Mouse (Mus musculus) hindbrain, postnatal 0 days (tissue): Measurements from ENCODE around the gene Crip2. TPM values are rescaled to one million over a fixed set of nuclear protein-coding genes. Genes with fewer than 3 reads are reported as not detected.

Source experiments
- ATAC-seq: fragments of 200-750 bp; cut with Nextera tagmentation; 2 replicates; pipeline ENCODE4 v1.8.0; 2017; ENCODE audit warnings: mild to moderate bottlenecking, moderate TSS enrichment, moderate library complexity
- DNase-seq: peaks from one replicate; pipeline ENCODE4 v3.0.0-alpha.2; 2015; ENCODE audit warnings: low spot score
- H3K27ac ChIP-seq: fragments of 300-500 bp; sonication (generic); 2 replicates; pipeline ENCODE4 v1.5.1; 2014; ENCODE audit warnings: mild to moderate bottlenecking
- H3K27me3 ChIP-seq: fragments of 300-500 bp; sonication (generic); 2 replicates; pipeline ENCODE4 v1.6.1; 2014; ENCODE audit warnings: low read length, mixed read lengths; ENCODE audit not compliant: insufficient read depth
- H3K36me3 ChIP-seq: fragments of 300-500 bp; sonication (generic); 2 replicates; pipeline ENCODE4 v1.6.1; 2014; ENCODE audit warnings: low read length, mixed read lengths; ENCODE audit not compliant: insufficient read depth
- H3K4me1 ChIP-seq: fragments of 300-500 bp; sonication (generic); 2 replicates; pipeline ENCODE4 v1.6.1; 2014; ENCODE audit warnings: antibody characterized with exemption, low read length, mixed read lengths; ENCODE audit not compliant: insufficient read depth
- H3K4me2 ChIP-seq: fragments of 300-500 bp; sonication (generic); 2 replicates; pipeline ENCODE4 v1.6.1; 2014; ENCODE audit warnings: low read depth, mild to moderate bottlenecking, low read length, moderate library complexity, mixed read lengths
- H3K4me3 ChIP-seq: fragments of 300-500 bp; sonication (generic); 2 replicates; pipeline ENCODE4 v1.5.1; 2014; ENCODE audit warnings: low read length
- H3K9ac ChIP-seq: fragments of 300-500 bp; sonication (generic); replicated peaks from 2 replicates; pipeline ENCODE4 v1.6.1; 2014; ENCODE audit warnings: mild to moderate bottlenecking, low read length, moderate library complexity, mixed read lengths
- H3K9me3 ChIP-seq: fragments of 300-500 bp; sonication (generic); 2 replicates; pipeline ENCODE4 v1.6.1; 2016; ENCODE audit warnings: low read length, mixed read lengths
- CTCF ChIP-seq: IDR thresholded peaks from 2 replicates; pipeline ENCODE4 v1.5.1; 2016; ENCODE audit warnings: antibody characterized with exemption, control low read depth, low read depth
- WGBS: fragments of 180-500 bp; shearing (Covaris S2); extraction: QIAGEN DNeasy Blood & Tissue Kit; methylation state at CpG from one replicate; pipeline ENCODE4 v1.1.7; 2014; 5-methylcytosine and 5-hydroxymethylcytosine counted together
- polyA plus RNA-seq: library from polyadenylated mRNA; unstranded; fragments of >200 nt; fragmentation: Nextera tagmentation; extraction: Ambion mirVana; gene quantifications from 2 replicates; pipeline ENCODE4 v1.2.1, GENCODE M21; 2015
- total RNA-seq: library from RNA; depleted of rRNA; stranded (reverse); fragments of >200 nt; gene quantifications from 2 replicates; pipeline ENCODE4 v1.2.3, GENCODE M21; 2014

Crip2 gene
- total and polyA plus RNA-seq, 2 experiments from 2014 or later: 152 to 251 TPM

GRCm38 (mm10) chr12:113151661-113152271 lies 11.7 kb downstream of the Crip2 start:
- WGBS: 2% methylated on average over 36 of the region's 36 CpGs
- Histone ChIP-seq H3K27ac (no peak overlapping the region), H3K4me2 (peak overlapping the region; percentile 62), H3K4me1 (peaks cover 20% of the 10 kb centered on the region), H3K9ac (peak overlapping the region; percentile 47; the same call in 1 of the 2 replicates), H3K36me3 (no peaks in the 10 kb centered on the region), H3K27me3 (no peaks in the 10 kb centered on the region), H3K9me3 (no peaks in the 10 kb centered on the region), H3K4me3 (peak overlapping the region; percentile 35)
- no peak for TF ChIP-seq CTCF
- ATAC-seq (no peak), DNase-seq (peak; percentile 36)

GRCm38 (mm10) chr12:113152272-113152661 lies 12.2 kb downstream of the Crip2 start:
- H3K9me3 ChIP-seq: no peaks in the 10 kb centered on the region
- no peaks in the 10 kb centered on the region for H3K36me3 ChIP-seq
- H3K4me2 ChIP-seq: peak overlapping the region; percentile 62
- peak overlapping the region; percentile 35 for H3K4me3 ChIP-seq
- peaks cover 22% of the 10 kb centered on the region for H3K4me1 ChIP-seq
- no peak for TF ChIP-seq CTCF
- WGBS: 32% methylated on average over 19 of the region's 19 CpGs
- DNase-seq (no peak), ATAC-seq (no peak)
- no peaks in the 10 kb centered on the region for H3K27me3 ChIP-seq
- no peak overlapping the region for H3K27ac ChIP-seq
- peak overlapping the region; percentile 47; the same call in 1 of the 2 replicates for H3K9ac ChIP-seq

GRCm38 (mm10) chr12:113152991-113153525 lies 13.0 kb downstream of the Crip2 start:
- no peaks in the 10 kb centered on the region for H3K9me3 ChIP-seq
- DNase-seq (no peak), ATAC-seq (no peak)
- no peak overlapping the region for H3K4me2 ChIP-seq
- no peak overlapping the region for H3K4me3 ChIP-seq
- H3K4me1 ChIP-seq: peaks cover 18% of the 10 kb centered on the region
- no peak overlapping the region for H3K27ac ChIP-seq
- WGBS: 80% methylated on average over 6 of the region's 6 CpGs
- no peak overlapping the region for H3K9ac ChIP-seq
- H3K27me3 ChIP-seq: no peaks in the 10 kb centered on the region
- no peaks in the 10 kb centered on the region for H3K36me3 ChIP-seq
- TF ChIP-seq CTCF: no peak

- H3K27ac ChIP-seq: no peak overlapping the region
- H3K9me3 ChIP-seq: no peaks in the 10 kb centered on the region
- H3K9ac ChIP-seq: no peak overlapping the region
- no peak for TF ChIP-seq CTCF
- H3K36me3 ChIP-seq: no peaks in the 10 kb centered on the region
- no peak overlapping the region for H3K4me3 ChIP-seq
- peaks cover 18% of the 10 kb centered on the region for H3K4me1 ChIP-seq
- ATAC-seq: no peak
- WGBS: 93% methylated on average over 7 of the region's 7 CpGs
- H3K4me2 ChIP-seq: no peak overlapping the region
- H3K27me3 ChIP-seq: no peaks in the 10 kb centered on the region
- no peak for DNase-seq
Measured at GRCm38 (mm10) chr12:113153971-113154370, 13.9 kb downstream of the Crip2 start.

GRCm38 (mm10) chr12:113154747-113155075 lies 14.7 kb downstream of the Crip2 start:
- Histone ChIP-seq H3K4me3 (peak overlapping the region; percentile 60; the same call in 1 of the 2 replicates), H3K4me1 (peaks cover 18% of the 10 kb centered on the region), H3K9me3 (no peaks in the 10 kb centered on the region), H3K4me2 (peak overlapping the region; percentile 96), H3K9ac (no peak overlapping the region; the same call in 1 of the 2 replicates), H3K36me3 (no peaks in the 10 kb centered on the region), H3K27ac (no peak overlapping the region; the same call in 1 of the 2 replicates), H3K27me3 (no peaks in the 10 kb centered on the region)
- DNase-seq (no peak), ATAC-seq (no peak)
- WGBS: 85% methylated on average over 6 of the region's 6 CpGs
- no peak for TF ChIP-seq CTCF

DNA sequence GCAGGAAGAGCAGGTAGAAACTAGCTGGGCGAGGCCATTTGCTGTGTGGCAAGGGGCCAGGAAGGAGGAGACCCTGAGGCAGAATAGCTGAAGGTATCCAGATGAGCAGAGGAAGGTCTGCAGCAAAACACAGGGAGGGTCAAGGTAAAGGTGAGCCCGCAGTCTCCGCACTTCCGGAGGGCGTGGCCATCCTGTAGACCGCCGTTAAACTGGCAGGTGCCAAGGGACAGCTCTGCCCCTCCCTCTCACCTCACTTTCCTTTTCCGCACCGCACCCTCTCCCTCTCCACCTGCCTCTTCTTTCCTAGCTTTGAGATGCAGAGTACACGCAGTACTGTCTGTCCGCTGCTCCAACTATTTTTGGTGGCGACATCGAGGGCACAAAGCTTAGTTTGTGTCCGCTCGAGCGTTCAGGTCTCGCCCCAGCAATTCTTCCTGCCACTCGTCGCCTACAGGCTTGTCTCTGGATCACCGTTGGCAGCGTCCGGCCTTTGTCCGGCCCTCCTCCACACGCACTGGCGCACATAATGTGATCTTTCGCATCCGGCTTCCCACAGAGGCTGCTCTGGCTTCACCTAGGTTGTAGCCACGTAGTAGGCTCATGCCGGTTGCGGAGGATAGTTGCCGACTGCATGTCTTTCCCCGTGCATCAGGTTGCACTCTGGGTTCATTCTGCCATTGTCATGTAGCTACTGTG lies 15.2 kb downstream of the Crip2 start:
- WGBS: 6% methylated on average over 32 of the region's 32 CpGs
- no peak; the same call in 1 of the 2 replicates for ATAC-seq
- DNase-seq: no peak

More for the DNA sequence above, 15.2 kb downstream of the Crip2 start:
- peak overlapping the region; percentile 62 for H3K9ac ChIP-seq
- H3K4me3 ChIP-seq: peak overlapping the region; percentile 60
- H3K4me2 ChIP-seq: peak overlapping the region; percentile 96
- TF ChIP-seq CTCF: no peak
- no peaks in the 10 kb centered on the region for H3K27me3 ChIP-seq
- H3K4me1 ChIP-seq: peaks cover 18% of the 10 kb centered on the region
- H3K9me3 ChIP-seq: no peaks in the 10 kb centered on the region
- H3K27ac ChIP-seq: peak overlapping the region; percentile 76
- no peaks in the 10 kb centered on the region for H3K36me3 ChIP-seq
